Mouse (Mus musculus) cortical plate, adult 2 months (tissue): ENCODE data around the gene Fkbp5.

Experiments
- CTCF ChIP-seq: fragments of 200-500 bp; IDR thresholded peaks from 2 replicates; pipeline ENCODE4 v1.5.1; 2011; ENCODE audit warnings: mild to moderate bottlenecking, control low read depth, low read length; ENCODE audit not compliant: insufficient read depth; ENCODE audit errors: extremely low read depth
- POLR2A ChIP-seq: fragments of 200-500 bp; IDR thresholded peaks from 2 replicates; pipeline ENCODE4 v1.6.1; 2011; ENCODE audit warnings: mild to moderate bottlenecking, low read length, control low read depth; ENCODE audit not compliant: insufficient read depth; ENCODE audit errors: extremely low read depth

DNA sequence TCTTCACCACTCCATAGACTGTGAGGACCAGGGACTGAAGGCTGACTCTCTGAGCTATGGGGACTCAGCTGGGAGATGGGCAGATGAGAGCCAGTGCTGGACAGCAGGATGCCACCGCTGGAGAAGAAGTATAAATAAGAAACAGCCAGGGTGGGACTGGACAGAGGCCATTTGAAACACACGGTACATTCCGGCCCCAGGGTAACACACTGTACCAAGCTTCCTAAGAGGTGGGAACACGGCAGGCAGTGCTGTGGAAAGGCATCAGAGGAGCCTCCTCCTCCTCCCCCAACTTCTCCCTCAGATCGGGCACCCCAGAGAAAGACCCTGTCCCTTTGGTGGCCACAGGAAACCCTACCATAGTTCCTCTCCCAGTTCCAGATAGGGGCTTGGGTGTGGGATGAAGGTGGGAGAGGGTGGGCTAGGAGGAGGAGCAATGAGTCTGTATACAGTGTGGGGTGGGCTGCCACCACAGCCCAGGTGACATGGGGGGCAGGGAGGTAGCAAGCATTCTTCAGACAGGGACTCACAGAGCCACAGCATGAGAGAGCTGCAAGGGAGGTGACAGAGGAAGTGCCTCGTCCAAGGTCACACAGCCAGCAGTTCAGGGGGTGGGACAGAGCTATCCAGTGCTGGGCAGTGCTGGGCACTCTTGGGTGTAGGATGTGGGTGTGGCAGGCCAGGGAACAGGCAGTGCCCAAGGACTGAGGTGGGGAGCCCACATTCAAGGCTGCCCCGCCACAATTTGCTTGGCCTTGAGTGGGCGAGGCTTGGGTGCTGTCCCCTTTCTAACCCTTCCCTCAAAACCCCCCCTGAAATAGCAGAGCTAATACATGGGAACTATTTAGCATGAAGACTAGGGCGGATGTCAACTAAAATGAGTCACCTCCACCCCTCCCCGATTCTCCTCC is 1.6 kb downstream of the Fkbp5 start:
- TF ChIP-seq CTCF: no peak
- TF ChIP-seq POLR2A: no peak
